Mouse (Mus musculus): ENCODE data around the gene Mbd6. TPM values are rescaled to one million over a fixed set of nuclear protein-coding genes. Genes with fewer than 3 reads are reported as not detected.
A peak's percentile ranks its signal among the peaks of the same experiment; 100 is the strongest.

Mbd6 gene
- total RNA-seq, 2 experiments from 2014 or later: 16.2 to 18.7 TPM

DNA sequence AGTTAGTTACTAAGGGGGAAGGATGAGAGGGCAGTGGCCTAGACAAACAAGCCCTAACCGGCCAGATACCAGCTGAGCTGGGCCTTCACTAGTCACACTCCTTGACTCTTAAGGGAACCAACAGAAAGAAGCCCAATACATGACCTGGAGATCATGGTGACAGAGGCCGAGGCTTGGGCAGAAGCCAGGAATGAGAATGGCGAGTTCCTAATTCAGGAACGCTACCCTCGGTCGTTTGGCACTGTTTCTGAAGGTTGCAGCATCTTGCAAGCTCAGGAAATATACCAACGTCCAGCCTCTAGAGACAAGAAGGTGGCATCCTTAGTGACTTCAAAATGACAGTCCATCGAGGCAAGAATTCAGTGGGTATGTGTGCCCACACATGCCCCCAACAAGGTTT, 24.5 kb downstream of the Mbd6 start:
- H3K27ac ChIP-seq: no peak overlapping the region
- intact Hi-C loops (cut with DNase I): no loop called here
- no peak for TF ChIP-seq CTCF (IDR thresholded peaks at IDR 0.05)
- no peak for DNase-seq
- H3K4me3 ChIP-seq: no peak overlapping the region

DNA sequence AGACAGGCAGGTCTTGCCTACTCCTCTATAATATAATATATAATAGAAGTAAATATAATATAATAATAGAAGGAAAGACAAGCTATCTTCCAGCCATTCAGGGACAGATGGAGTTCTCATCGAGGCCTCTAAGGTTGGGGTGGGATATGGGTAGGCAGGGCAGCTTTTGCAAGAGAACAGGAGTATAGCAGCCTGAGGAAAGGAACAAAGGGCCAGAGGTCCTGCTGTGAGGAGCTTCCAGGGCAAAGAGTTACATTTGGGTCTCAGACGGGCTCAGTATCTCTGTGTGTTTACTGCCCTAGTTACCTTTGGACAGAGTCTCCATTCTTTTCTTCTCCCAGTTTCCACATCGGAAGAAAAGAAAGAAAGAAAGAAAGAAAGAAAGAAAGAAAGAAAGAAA, 25.2 kb downstream of the Mbd6 start:
- Histone ChIP-seq H3K4me3 (no peak overlapping the region), H3K27ac (no peak overlapping the region)
- TF ChIP-seq CTCF (IDR thresholded peaks at IDR 0.05): no peak
- DNase-seq: no peak
- intact Hi-C loops (cut with DNase I): no loop called here

DNA sequence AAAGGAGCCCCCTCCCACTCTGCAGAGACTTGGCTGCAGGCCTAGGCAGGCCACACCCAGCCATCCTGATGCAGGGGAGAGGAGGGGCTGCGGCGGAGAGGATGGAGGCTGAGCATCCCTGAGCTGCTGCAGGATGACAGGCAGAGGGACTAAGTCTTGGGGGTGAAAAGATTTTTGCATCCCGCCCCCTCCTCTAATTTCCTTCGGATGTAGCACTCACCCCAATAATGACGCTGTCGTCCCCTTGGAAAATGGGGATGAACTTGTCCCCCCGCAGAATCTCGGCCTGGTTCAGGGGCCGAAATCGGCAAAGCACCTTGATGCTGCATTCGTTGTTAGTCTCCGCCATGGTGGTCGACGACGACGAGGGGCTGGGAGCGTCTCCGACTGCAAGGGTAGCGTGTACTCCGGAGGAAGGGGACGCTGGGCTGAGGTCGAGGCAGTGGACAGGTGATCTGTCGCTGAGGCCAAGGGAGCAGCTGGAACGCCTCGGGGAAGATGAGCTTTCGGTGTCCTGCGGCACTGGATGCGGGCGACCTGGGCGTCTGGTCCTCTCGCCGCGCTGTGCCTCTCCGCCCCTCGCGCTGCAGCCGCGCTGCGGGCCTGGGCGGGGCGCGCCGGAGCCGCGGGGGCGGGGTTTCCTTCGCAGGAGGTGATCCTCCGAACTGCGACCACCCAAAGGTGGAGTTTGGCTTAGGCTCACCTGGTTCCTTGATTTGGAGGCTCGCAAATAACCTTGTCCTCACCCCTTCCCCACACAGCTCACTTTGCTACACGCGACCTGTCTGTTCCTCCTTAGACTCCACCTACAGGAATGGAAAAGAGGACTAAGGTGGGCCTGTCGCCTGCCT, 26.0 kb downstream of the Mbd6 start, which contains the start of gene Kif5a:
TSS of gene Kif5a (minus strand) at position 801 of the 851 bp plus-strand sequence.
- intact Hi-C loops (cut with DNase I): no loop called here
- no peak for TF ChIP-seq CTCF (IDR thresholded peaks at IDR 0.05)
- Histone ChIP-seq H3K4me3 (peak within 1 kb of the TSS; percentile 71), H3K27ac (no peak within 1 kb of the TSS)
- peak; percentile 49 for DNase-seq

DNA sequence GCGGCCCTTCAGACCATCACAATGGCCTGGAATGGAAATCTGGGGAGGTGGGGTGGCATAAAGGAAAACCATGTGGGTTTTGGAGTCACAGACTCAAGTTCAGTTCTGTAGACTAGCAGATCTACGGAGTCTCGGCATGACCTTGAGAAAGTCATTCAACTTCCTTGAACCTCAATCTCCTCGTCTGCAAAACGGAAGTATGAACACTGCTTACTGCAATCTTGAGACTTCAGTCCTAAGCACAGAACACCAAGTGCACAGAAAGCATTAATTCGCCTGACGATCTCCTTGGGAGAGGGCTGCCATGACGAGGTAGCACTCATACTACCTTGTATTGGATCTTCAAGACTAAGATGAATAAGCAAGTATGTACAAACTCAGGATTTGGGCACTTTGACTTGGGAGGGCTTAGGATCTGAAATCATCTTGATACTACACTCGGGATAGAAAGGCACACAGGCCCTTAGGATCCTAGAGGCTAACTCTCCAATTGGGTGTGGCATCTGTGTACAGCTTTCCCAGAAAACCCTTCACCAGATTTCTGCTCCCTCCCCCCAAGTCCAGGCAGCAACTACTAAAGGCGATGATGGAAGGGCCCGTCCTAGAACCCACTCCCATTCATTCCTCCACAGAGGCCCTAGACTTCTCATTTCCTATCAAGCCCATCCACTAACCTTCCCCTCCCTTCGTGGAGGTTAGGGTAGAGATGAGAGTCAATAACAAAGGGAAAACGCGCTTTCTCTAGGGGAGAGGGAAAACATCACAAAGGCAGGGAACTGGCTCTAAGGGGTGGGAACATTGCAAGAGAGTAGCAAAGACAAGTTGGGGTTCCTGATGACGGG, 26.9 kb downstream of the Mbd6 start:
- TF ChIP-seq CTCF (IDR thresholded peaks at IDR 0.05): no peak
- DNase-seq: no peak
- H3K27ac ChIP-seq: no peak overlapping the region
- peak overlapping the region; percentile 71; the same call in 1 of the 2 replicates for H3K4me3 ChIP-seq
- intact Hi-C loops (cut with DNase I): no loop called here

DNA sequence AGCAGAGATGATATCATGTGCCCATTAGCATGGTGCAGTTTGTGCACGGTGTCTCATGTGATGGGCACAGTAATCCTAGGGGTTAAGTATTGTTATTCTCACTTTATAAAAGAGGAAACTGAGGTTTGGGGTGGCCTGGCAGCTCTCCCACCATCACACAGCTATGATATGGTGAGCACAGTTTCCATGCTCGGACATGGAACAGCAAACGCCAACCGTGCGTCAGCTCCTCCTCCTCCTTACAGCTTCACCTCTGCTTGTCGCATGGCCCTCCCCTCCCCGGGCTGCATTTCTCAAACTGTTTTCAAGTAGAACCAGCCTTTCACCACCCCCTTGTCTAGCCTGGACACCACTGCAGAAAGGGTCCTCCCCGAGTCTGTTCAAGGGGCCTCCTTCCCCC, 30.3 kb downstream of the Mbd6 start:
- H3K4me3 ChIP-seq: no peak overlapping the region
- H3K27ac ChIP-seq: no peak overlapping the region
- intact Hi-C loops (cut with DNase I): no loop called here
- TF ChIP-seq CTCF (IDR thresholded peaks at IDR 0.05): no peak
- no peak for DNase-seq

DNA sequence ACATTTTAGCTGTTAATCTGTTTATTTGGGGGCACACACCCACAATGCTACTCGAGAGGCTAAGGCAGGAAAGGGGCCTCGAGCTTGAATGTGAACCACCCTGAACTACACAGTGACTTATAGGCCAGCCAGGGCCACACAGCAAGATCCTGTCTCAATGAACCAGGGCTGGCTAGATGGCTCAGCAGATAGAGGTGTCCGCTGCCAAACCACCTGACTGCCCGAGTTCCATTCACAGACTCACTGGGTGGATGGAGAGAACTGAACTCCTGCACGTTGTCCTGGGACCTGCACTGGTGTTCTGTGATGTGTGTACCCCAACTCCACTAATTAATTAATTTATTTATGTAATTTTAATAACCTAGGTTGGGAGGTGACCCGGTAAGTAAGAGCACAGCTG, 31.0 kb downstream of the Mbd6 start:
- TF ChIP-seq CTCF (IDR thresholded peaks at IDR 0.05): no peak
- H3K27ac ChIP-seq: no peak overlapping the region
- DNase-seq: no peak
- intact Hi-C loops (cut with DNase I): no loop called here
- no peak overlapping the region for H3K4me3 ChIP-seq

DNA sequence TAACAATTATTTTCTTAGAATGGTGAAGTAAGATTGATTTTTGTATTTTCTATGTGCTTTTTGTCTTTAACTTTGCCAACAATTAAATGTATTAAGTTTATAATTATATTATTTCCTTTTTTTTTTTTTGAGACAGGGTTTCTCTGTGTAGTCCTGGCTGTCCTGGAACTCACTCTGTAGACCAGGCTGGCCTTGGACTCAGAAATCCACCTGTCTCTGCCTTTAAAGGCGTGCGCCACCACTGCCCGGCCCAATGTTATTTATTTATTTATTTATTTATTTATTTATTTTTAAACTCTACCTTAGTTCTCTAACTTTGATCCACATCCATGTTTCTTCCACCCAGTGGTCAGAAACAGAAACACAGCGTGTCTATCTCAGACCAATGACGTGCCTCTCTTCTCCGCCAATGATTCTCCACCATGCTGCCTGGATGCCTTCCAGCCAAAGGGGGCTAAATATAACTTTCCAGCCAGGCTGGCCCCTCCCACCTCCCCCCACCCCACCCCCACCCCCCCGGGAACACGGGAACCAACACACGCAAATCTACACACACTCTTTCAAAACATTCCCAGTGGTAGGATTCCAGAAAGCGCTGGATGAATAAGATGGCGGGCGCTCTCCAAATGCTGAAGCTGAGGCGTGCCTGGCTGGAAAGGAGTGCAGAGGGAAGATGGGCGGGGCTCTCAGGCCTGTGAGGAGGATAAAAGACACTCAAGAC, 33.0 kb downstream of the Mbd6 start:
- intact Hi-C loops (cut with DNase I): no loop called here
- no peak overlapping the region for H3K4me3 ChIP-seq
- TF ChIP-seq CTCF (IDR thresholded peaks at IDR 0.05): peak; percentile 34
- H3K27ac ChIP-seq: no peak overlapping the region
- peak; percentile 64 for DNase-seq

DNA sequence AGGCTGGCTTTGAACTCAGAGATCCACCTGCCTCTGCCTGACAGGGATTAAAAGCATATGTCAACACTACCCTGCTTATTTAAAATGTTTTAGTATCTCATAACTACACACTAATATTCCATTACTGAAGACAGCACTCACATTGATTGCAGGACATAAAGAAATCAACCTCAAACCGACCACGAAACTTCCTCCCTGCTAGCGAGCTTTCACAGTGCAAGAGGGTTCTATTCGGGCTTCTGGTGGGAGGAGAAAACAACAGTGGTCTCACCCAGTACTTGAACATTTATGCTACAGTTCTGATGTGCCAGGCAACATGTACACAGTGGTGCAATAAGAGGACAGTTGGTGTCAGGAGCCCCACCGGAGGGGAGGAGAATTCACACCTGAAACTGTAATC, 38.0 kb downstream of the Mbd6 start:
- intact Hi-C loops (cut with DNase I): no loop called here
- no peak for DNase-seq
- Histone ChIP-seq H3K4me3 (no peak overlapping the region), H3K27ac (no peak overlapping the region)
- TF ChIP-seq CTCF (IDR thresholded peaks at IDR 0.05): no peak

DNA sequence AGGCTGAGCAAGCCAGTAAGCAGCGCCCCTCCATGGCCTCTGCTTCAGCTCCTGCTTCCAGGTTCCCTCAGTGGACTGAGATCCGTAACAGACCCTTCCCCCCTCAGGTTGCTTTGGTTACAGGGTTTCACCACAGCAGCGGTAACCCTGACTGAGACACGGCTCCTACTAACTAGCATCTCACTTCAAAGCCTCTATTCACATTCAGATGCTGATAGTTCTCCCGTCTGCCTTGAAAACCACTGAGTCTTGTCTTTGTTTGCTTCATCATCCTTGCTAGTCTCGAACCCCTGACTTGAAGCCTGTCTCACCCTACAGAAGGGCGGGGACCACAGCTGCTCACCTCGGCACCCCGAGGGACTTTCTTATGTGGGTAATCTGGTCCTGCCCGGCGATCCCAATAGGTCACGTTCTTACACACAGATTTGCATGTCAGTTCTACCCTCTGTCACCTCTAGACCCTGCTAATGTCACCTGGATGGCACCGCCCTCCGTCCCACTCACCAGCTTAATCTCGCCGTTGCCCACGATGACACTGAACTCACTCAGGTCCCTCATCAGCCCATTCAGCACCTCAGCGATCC, 50.5 kb downstream of the Mbd6 start:
- no peak for DNase-seq
- intact Hi-C loops (cut with DNase I): no loop called here
- Histone ChIP-seq H3K4me3 (no peak overlapping the region), H3K27ac (no peak overlapping the region)
- TF ChIP-seq CTCF (IDR thresholded peaks at IDR 0.05): no peak

DNA sequence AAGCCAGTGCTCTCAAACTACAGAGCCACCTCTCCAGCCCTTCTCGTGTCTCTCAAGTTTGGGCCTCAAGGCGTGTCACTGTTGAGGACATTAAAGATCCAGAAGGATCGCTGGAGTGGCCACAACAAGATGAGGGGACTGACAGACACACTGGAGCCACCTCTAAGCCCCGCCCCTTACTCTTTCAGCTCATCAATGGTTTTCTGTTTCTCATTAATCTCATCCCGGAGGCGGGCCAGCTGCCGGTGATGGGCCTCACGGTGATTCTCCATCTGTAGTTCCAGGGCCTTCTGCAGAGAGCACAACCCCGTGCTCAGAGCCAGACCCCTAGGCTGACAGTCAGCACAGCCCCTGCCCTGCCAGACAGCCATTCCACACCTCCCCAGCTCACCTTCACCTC, 52.3 kb downstream of the Mbd6 start:
- no peak for DNase-seq
- intact Hi-C loops (cut with DNase I): no loop called here
- no peak for TF ChIP-seq CTCF (IDR thresholded peaks at IDR 0.05)
- Histone ChIP-seq H3K4me3 (no peak overlapping the region), H3K27ac (no peak overlapping the region)

DNA sequence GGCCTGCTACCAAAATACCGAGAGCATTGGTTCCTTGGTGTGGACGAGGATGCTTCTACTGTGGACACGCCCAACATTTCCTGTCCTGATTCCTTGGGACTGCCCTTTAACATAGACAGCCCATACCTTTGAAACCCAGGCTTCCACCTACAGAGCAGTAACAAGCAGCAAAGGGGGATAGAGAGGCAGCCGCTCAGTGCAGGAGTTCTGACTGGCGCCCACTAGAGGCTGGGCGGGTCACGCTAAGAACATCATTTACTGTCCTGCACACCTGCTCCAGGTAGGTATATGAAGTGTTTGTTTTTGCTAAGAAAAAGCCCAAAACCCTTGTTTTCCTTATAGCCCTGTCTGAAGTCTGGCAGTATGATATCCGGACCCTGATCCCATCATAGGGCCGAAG, 55.7 kb downstream of the Mbd6 start:
- peak; percentile 10; the same call in 1 of the 2 replicates for TF ChIP-seq CTCF (IDR thresholded peaks at IDR 0.05)
- no peak for DNase-seq
- Histone ChIP-seq H3K27ac (no peak overlapping the region), H3K4me3 (no peak overlapping the region)
- intact Hi-C loops (cut with DNase I): no loop called here

Other genes with a start within 250 kb of the Mbd6 start
- gene Mettl1, start 247.6 kb downstream of the Mbd6 start, total RNA-seq (2021): 10 to 100 TPM in 1 of 2 experiments, 1 to 10 TPM in 1; 9.5 to 10.5 TPM
- gene Eef1akmt3, start 247.5 kb downstream of the Mbd6 start, total RNA-seq (2021): under 1 TPM; 0.08 TPM
- under 1 TPM in 1 of 2 experiments, not detected in 1; 0.11 TPM for gene Cyp27b1, start 240.8 kb downstream of the Mbd6 start, total RNA-seq (2021)
- 1 to 10 TPM in 1 of 2 experiments, under 1 TPM in 1; 0.45 to 1.2 TPM for gene March9, start 228.8 kb downstream of the Mbd6 start, total RNA-seq (2021)
- gene Cdk4, start 225.5 kb downstream of the Mbd6 start, total RNA-seq (2021): 10 to 100 TPM; 33.5 to 40.5 TPM
- 10 to 100 TPM; 21.6 to 29.9 TPM for gene Tspan31, start 218.8 kb downstream of the Mbd6 start, total RNA-seq (2021)
- gene Agap2, start 213.7 kb downstream of the Mbd6 start, total RNA-seq (2021): 1 to 10 TPM; 1.6 TPM
- gene Os9, start 167.9 kb downstream of the Mbd6 start, total RNA-seq (2021): 10 to 100 TPM; 10.9 to 15.1 TPM
- under 1 TPM; 0.66 to 0.89 TPM for gene B4galnt1, start 123.8 kb downstream of the Mbd6 start, total RNA-seq (2021)
- gene Slc26a10, start 108.4 kb downstream of the Mbd6 start, total RNA-seq (2021): 1 to 10 TPM; 4.1 to 5.4 TPM
- 1 to 10 TPM; 8.5 to 8.8 TPM for gene Arhgef25, start 98.9 kb downstream of the Mbd6 start, total RNA-seq (2021)
- gene Dtx3, start 93.3 kb downstream of the Mbd6 start, total RNA-seq (2021): 10 to 100 TPM; 20.8 to 25.6 TPM
- gene Pip4k2c, start 77.4 kb downstream of the Mbd6 start, total RNA-seq (2021): 1 to 10 TPM; 7.6 to 7.9 TPM
- under 1 TPM; 0.10 to 0.20 TPM for gene Kif5a, start 25.7 kb downstream of the Mbd6 start, total RNA-seq (2021)
- 10 to 100 TPM; 91.3 to 98.3 TPM for gene Dctn2, start 22.6 kb downstream of the Mbd6 start, total RNA-seq (2021)
- 10 to 100 TPM; 69.0 to 71.4 TPM for gene Mars, start 22.8 kb upstream of the Mbd6 start, total RNA-seq (2021)
- gene Arhgap9, start 32.9 kb upstream of the Mbd6 start, total RNA-seq (2021): under 1 TPM; 0.89 to 0.99 TPM
- 1 to 10 TPM in 1 of 2 experiments, under 1 TPM in 1; 0.70 to 1.2 TPM for gene Gli1, start 53.0 kb upstream of the Mbd6 start, total RNA-seq (2021)
- gene Inhbe, start 65.4 kb upstream of the Mbd6 start, total RNA-seq (2021): not detected
- gene Inhbc, start 81.4 kb upstream of the Mbd6 start, total RNA-seq (2021): not detected
- 100 to 1,000 TPM; 118 to 153 TPM for gene R3hdm2, start 91.3 kb upstream of the Mbd6 start, total RNA-seq (2021)
- gene Stac3, start 212.7 kb upstream of the Mbd6 start, total RNA-seq (2021): 100 to 1,000 TPM; 393 to 462 TPM
- 10 to 100 TPM in 1 of 2 experiments, 1 to 10 TPM in 1; 8.1 to 16.5 TPM for gene Ndufa4l2, start 225.9 kb upstream of the Mbd6 start, total RNA-seq (2021)
- 10 to 100 TPM; 22.7 to 28.9 TPM for gene Shmt2, start 233.4 kb upstream of the Mbd6 start, total RNA-seq (2021)
- gene Nxph4, start 245.5 kb upstream of the Mbd6 start, total RNA-seq (2021): under 1 TPM; 0.17 to 0.23 TPM